ENCODE assay signal across 16 mouse cellular contexts in the genomic region with DNA sequence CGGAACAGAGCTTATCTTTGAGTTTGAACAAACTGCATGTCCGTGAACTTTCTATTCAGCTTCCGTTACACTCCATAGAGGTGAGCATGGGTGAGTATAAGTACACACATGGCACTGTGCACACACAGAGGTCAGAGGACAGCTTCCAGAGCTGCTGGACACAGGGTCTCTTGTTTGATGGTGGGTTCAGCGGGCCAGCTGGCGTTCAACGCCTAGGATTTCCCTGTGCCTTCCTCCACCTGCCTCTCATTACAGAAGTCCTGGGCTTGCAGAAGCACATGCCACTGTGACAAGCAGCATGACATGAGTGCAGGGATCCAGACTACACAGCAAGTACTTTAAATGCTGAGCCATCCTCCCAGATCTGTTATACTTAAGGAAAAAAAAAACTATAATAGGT.
"Had no signal": no experiment of that assay in that cellular context is flagged by ENCODE, and none has a peak within 500 bp of the region (broad histone marks: within the 10 kb centered on the region; RNA-seq: fewer than 3 reads in every experiment).

No protein-coding gene starts in this region.

- H3K27me3 ChIP-seq: limb, embryonic 13.5 days; midbrain, embryonic 15.5 days; neural tube, embryonic 12.5 days had no signal

- ATAC-seq: lung, postnatal 0 days; midbrain, embryonic 15.5 days had no signal

- H3K36me3 ChIP-seq: limb, embryonic 13.5 days; midbrain, embryonic 10.5 days; midbrain, embryonic 15.5 days; neural tube, embryonic 12.5 days had no signal

- H3K9ac ChIP-seq: limb, embryonic 13.5 days; liver, embryonic 14.5 days; midbrain, embryonic 15.5 days; neural tube, embryonic 12.5 days had no signal

- H3K27ac ChIP-seq: kidney, postnatal 0 days; limb, embryonic 13.5 days; liver, embryonic 14.5 days; midbrain, embryonic 10.5 days; midbrain, embryonic 15.5 days; neural tube, embryonic 12.5 days; stomach, postnatal 0 days had no signal

- H3K4me2 ChIP-seq: limb, embryonic 13.5 days; midbrain, embryonic 15.5 days; neural tube, embryonic 12.5 days had no signal

- H3K9me3 ChIP-seq: limb, embryonic 13.5 days; midbrain, embryonic 10.5 days; midbrain, embryonic 15.5 days; neural tube, embryonic 12.5 days had no signal

- H3K4me3 ChIP-seq: limb, embryonic 13.5 days; midbrain, embryonic 10.5 days; midbrain, embryonic 15.5 days; neural tube, embryonic 12.5 days had no signal

- H3K4me1 ChIP-seq: midbrain, embryonic 10.5 days; midbrain, embryonic 15.5 days; neural tube, embryonic 12.5 days had no signal

- DNase-seq: kidney, adult 9 months; kidney, postnatal 36 days; layer of hippocampus, adult 9-11 months; layer of hippocampus, postnatal 36 days; lung, adult 2 months; lung, postnatal 36 days; right cerebral cortex, postnatal 14 days; thymus, postnatal 4 days had no signal
